Mouse (Mus musculus) heart, embryonic 10.5 days (tissue): ENCODE measurements around the gene Hsf5. TPM values are rescaled to one million over a fixed set of nuclear protein-coding genes. Genes with fewer than 3 reads are reported as not detected.

ENCODE experiments used
- DNase-seq: peaks from one replicate; pipeline ENCODE4 v3.0.0-alpha.2; 2017; ENCODE audit warnings: low spot score
- H3K27ac ChIP-seq: fragments of 300-500 bp; sonication (generic); 2 replicates; pipeline ENCODE4 v1.5.1; 2016; ENCODE audit warnings: mild to moderate bottlenecking
- H3K27me3 ChIP-seq: fragments of 300-500 bp; sonication (generic); 2 replicates; pipeline ENCODE4 v1.6.1; 2016; ENCODE audit warnings: mild to moderate bottlenecking; ENCODE audit not compliant: poor library complexity, insufficient read depth, severe bottlenecking
- H3K36me3 ChIP-seq: fragments of 300-500 bp; sonication (generic); 2 replicates; pipeline ENCODE4 v1.6.1; 2016; ENCODE audit warnings: mild to moderate bottlenecking, moderate library complexity
- H3K4me1 ChIP-seq: fragments of 300-500 bp; sonication (generic); 2 replicates; pipeline ENCODE4 v1.6.1; 2016; ENCODE audit warnings: mild to moderate bottlenecking
- H3K4me3 ChIP-seq: fragments of 300-500 bp; sonication (generic); 2 replicates; pipeline ENCODE4 v1.5.1; 2016; ENCODE audit warnings: mild to moderate bottlenecking, moderate library complexity
- H3K9me3 ChIP-seq: fragments of 300-500 bp; sonication (generic); 2 replicates; pipeline ENCODE4 v1.6.1; 2016; ENCODE audit warnings: mild to moderate bottlenecking, moderate library complexity
- WGBS: fragments of 180-500 bp; shearing (Covaris S2); methylation state at CpG from one replicate; pipeline ENCODE4 v1.1.7; 2016; 5-methylcytosine and 5-hydroxymethylcytosine counted together
- polyA plus RNA-seq: library from polyadenylated mRNA; unstranded; fragments of >200 nt; fragmentation: Nextera tagmentation; extraction: Ambion mirVana; gene quantifications from 2 replicates; pipeline ENCODE4 v1.2.1, GENCODE M21; 2016

Gene Hsf5
- polyA plus RNA-seq, 1 experiment from 2014 or later = 0.21 TPM

- H3K36me3 ChIP-seq = no peaks in the 10 kb centered on the region
- no peak for DNase-seq
- 77% methylated on average over 12 of the region's 12 CpGs for WGBS
- H3K27ac ChIP-seq = no peak overlapping the region
- H3K9me3 ChIP-seq = no peaks in the 10 kb centered on the region
- H3K4me1 ChIP-seq = 0 out of 2 replicates have a peak, but pooled peaks cover 4% of the 10 kb centered on the region
- no peak overlapping the region for H3K4me3 ChIP-seq
- peaks cover 28% of the 10 kb centered on the region for H3K27me3 ChIP-seq
These were observed 49.5 kb downstream of the Hsf5 start for GRCm38 (mm10) chr11:87666256-87667035.

DNA sequence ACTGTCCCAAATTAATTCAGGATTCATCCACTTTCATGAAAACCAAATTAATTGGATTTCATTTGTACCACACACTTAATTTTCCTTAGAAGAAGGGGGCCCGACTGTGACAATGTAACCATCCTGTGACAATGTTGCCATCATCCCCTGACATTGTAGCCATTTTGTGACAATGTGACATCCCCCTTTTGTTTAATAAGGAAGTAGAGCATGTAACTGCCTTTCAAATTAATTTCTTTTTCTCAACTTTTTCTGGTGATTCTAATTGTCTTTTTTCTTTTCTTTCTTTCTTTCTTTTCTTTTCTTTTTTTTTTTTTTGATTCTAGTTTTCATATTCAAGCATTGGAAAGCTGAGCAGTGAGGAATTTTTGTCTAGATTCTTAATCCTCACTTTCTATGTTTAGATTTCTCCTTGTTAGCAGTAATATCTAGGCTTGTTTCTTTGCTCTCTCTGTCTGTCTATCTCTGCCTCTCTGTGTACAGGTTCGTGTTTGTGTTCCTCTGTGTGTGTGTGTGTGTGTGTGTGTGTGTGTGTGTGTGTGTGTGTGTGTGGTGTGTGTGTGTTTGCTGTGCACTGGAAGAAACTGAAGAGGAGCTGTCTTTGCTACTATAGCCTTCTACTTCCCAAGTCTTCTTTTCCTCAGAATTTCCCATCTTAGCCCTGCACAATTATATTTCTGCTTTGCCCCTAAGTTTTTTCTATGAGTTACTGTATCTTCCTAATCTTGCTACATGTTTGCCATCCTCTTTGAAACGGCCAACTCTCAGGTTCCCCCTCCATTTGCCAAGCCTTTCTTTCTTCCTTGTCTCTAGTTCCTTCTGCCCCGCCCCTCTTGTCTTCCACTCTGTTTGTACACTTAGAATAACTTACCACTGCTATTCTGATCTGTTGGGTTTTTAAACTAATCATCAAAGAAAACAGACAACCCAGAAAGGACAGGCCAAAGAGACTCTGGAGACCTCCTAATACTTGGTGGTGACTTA, 50.4 kb downstream of the Hsf5 start:
- H3K4me3 ChIP-seq = no peak overlapping the region

DNA sequence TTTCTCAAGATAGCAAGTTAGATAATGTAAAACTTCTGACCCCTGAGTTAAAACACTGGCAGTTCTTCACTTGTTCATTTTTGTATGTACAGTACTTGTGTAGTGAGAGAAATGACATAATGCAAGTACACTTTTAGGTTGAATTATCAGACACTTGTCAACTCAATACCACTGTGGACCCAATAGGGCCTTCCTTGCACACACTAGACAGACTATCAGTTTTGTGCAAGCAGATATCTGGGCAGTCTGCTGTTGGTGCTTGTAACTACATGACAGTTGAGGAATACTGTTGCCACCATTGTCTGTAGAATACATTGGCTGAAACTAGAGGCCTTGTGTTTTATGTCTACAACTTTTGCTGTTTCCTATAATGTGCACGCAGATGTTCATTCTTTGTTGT, 56.3 kb downstream of the Hsf5 start:
- 92% methylated on average over 1 of the region's 1 CpGs for WGBS
- no peaks in the 10 kb centered on the region for H3K36me3 ChIP-seq
- H3K4me1 ChIP-seq = no peaks in the 10 kb centered on the region
- no peaks in the 10 kb centered on the region for H3K27me3 ChIP-seq
- no peaks in the 10 kb centered on the region for H3K9me3 ChIP-seq
- no peak overlapping the region for H3K27ac ChIP-seq
- DNase-seq = no peak
- no peak overlapping the region for H3K4me3 ChIP-seq

More for the DNA sequence above, 50.4 kb downstream of the Hsf5 start:
- Histone ChIP-seq H3K36me3 (no peaks in the 10 kb centered on the region), H3K4me1 (0 out of 2 replicates have a peak, but pooled peaks cover 4% of the 10 kb centered on the region), H3K27ac (no peak overlapping the region), H3K9me3 (no peaks in the 10 kb centered on the region), H3K27me3 (peaks cover 23% of the 10 kb centered on the region)
- no peak for DNase-seq
- 68% methylated on average over 4 of the region's 4 CpGs for WGBS

- H3K27me3 ChIP-seq = no peaks in the 10 kb centered on the region
- H3K9me3 ChIP-seq = no peaks in the 10 kb centered on the region
- no peaks in the 10 kb centered on the region for H3K36me3 ChIP-seq
- no peaks in the 10 kb centered on the region for H3K4me1 ChIP-seq
- WGBS = 82% methylated on average over 6 of the region's 6 CpGs
- no peak overlapping the region for H3K27ac ChIP-seq
- no peak for DNase-seq
- no peak overlapping the region for H3K4me3 ChIP-seq
These were observed 58.6 kb downstream of the Hsf5 start for GRCm38 (mm10) chr11:87675606-87676005.

DNA sequence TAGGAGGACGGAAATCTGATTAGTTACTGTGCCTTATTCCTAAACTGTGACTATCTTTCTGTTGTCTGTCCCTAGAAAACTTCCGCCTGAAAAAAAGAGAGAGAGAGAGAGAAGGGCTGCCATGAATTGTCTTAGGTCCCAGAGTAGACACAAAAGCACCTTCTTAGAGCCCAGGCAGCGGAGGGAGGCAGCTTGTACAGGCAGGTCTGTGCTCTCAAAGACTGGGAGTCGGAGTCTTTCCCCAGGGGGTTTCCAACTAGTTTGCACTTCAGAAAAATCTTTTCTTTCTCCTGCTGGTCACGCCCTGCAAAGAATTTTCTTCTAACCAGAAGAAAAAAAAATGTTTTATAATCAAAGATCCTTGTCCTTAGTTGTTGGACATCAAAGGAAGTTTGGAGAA, 60.8 kb downstream of the Hsf5 start:
- no peaks in the 10 kb centered on the region for H3K36me3 ChIP-seq
- H3K27me3 ChIP-seq = no peaks in the 10 kb centered on the region
- H3K9me3 ChIP-seq = no peaks in the 10 kb centered on the region
- no peaks in the 10 kb centered on the region for H3K4me1 ChIP-seq
- H3K27ac ChIP-seq = no peak overlapping the region
- 50% methylated on average over 5 of the region's 5 CpGs for WGBS
- H3K4me3 ChIP-seq = no peak overlapping the region
- DNase-seq = no peak

DNA sequence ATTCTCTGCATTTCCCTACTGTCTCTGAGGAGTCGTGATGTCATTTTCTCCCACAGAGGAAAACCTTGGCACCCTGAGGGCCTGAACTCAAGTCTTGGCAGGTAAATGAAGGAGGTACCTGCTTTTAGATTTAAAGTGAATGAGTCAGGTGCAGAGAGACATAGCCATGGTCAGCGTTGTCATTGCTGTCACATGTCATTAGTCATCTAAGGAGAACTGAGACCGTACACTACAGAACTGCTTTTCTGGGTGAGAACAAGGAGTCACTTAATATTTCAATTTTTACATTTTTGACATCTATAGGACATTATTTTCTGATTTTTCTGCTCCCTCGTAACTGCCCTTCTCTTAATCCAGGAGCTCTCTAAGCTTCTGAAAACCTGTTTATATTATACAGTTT, 61.6 kb downstream of the Hsf5 start:
- Histone ChIP-seq H3K4me3 (no peak overlapping the region), H3K9me3 (no peaks in the 10 kb centered on the region), H3K4me1 (no peaks in the 10 kb centered on the region), H3K36me3 (no peaks in the 10 kb centered on the region), H3K27me3 (no peaks in the 10 kb centered on the region), H3K27ac (no peak overlapping the region)
- 69% methylated on average over 4 of the region's 4 CpGs for WGBS
- DNase-seq = no peak

DNA sequence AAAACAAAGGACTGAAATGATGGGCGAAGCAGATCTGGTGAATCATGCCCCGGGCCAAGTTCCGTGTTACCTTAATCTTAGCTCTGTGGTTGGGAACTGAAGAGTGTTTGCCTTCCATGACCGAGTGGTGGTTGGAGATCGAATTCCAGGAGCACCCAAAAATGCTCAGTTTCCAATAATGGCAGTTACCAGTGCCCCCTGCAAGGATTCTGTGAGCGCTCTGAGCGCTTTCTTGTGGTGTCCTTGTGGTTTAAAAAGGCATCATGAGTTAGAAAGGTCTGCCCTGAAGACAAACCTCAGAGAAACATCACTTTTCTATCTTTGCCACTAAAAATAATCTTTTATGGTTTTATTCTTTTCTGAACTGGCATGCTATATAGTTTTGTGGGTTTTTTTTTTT, 62.0 kb downstream of the Hsf5 start:
- Histone ChIP-seq H3K27me3 (no peaks in the 10 kb centered on the region), H3K9me3 (no peaks in the 10 kb centered on the region), H3K27ac (no peak overlapping the region), H3K36me3 (no peaks in the 10 kb centered on the region), H3K4me1 (no peaks in the 10 kb centered on the region), H3K4me3 (no peak overlapping the region)
- DNase-seq = no peak
- 85% methylated on average over 7 of the region's 7 CpGs for WGBS

DNA sequence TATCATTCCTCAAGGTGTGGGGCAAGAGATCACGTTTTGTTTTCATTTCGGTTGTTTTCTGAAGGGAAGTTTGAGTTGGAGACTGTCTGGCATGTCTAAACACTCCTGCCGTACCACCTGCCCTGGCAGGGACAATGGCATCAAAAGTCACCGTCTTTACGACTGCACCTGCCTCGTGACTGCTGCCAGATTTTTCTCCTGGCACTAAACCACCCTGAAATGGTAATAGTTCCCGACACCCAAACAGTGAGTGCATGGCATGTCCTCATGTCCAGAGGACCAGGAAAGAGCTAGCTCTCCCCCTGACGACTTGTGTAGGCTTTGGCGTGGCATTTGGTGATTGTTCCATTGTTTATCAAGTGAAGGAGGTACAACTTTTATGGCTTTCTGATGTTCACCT, 63.8 kb downstream of the Hsf5 start:
- no peak overlapping the region for H3K27ac ChIP-seq
- no peak for DNase-seq
- H3K4me1 ChIP-seq = no peaks in the 10 kb centered on the region; the same call in 1 of the 2 replicates
- WGBS = 80% methylated on average over 9 of the region's 9 CpGs
- 0 out of 2 replicates have a peak, but pooled peaks cover under 1% of the 10 kb centered on the region for H3K27me3 ChIP-seq
- H3K9me3 ChIP-seq = no peaks in the 10 kb centered on the region
- H3K4me3 ChIP-seq = no peak overlapping the region
- H3K36me3 ChIP-seq = no peaks in the 10 kb centered on the region

DNA sequence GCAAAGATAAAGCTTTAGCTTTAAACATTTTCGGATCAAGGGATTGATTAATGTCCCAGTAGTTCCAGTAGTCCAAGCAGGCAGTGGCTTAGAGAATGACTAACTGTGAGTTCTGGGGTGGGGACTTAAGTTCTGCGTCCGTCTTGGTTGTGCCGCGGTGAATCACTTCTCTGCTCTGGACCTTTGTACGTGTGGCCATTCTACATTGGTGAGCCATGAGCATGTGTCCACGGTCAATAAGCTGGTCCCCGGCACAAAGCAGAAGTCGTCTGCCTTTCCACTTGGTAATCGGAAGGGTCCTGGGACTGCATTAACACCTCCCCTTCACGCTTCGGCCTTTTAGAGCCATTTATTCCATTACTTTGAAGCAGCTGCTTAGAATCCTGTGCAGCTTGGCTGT, 65.1 kb downstream of the Hsf5 start:
- no peak for DNase-seq
- Histone ChIP-seq H3K27me3 (peaks cover 9% of the 10 kb centered on the region; the same call in 1 of the 2 replicates), H3K27ac (no peak overlapping the region), H3K4me1 (no peaks in the 10 kb centered on the region; the same call in 1 of the 2 replicates), H3K9me3 (no peaks in the 10 kb centered on the region), H3K36me3 (no peaks in the 10 kb centered on the region), H3K4me3 (no peak overlapping the region)
- WGBS = 82% methylated on average over 12 of the region's 12 CpGs

DNA sequence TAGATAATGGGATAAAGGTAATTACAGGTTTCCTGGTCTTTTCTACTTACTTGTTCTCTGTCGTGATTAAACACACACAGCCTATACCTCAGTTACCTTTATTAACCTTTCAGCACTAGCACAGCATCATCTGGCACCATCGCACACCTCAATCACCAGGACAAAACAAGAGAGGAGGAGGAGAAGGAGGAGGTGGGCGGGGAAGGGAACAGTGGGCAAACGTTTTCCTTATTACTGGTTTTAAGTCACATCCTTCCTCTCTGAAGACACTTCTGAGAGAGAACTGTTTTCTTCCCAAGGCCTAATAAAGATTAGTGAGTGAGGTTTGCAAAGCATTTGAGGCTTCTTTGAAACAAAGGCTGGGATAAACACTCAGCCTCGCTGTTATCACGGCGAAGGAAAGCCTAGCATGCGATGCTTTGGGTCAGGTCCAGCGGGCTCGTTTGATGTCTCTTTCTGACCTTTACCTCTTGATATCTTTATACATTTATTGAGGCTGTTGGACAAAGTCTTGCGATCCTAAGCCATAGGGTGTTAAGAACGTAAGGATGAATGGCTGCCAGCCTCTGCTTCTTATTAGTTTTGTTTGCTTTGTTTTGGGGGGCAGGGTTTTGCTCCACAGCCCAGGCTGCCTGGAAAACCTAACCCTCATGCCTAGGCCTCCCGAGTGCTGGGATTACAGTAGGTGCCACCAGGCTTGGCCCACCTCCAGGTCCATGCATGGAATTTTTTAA, 66.0 kb downstream of the Hsf5 start:
- no peaks in the 10 kb centered on the region for H3K36me3 ChIP-seq
- H3K9me3 ChIP-seq = no peaks in the 10 kb centered on the region
- H3K4me1 ChIP-seq = peaks cover 5% of the 10 kb centered on the region; the same call in 1 of the 2 replicates
- no peak for DNase-seq
- H3K4me3 ChIP-seq = no peak overlapping the region
- 53% methylated on average over 13 of the region's 13 CpGs for WGBS
- H3K27me3 ChIP-seq = peaks cover 9% of the 10 kb centered on the region; the same call in 1 of the 2 replicates
- H3K27ac ChIP-seq = no peak overlapping the region

DNA sequence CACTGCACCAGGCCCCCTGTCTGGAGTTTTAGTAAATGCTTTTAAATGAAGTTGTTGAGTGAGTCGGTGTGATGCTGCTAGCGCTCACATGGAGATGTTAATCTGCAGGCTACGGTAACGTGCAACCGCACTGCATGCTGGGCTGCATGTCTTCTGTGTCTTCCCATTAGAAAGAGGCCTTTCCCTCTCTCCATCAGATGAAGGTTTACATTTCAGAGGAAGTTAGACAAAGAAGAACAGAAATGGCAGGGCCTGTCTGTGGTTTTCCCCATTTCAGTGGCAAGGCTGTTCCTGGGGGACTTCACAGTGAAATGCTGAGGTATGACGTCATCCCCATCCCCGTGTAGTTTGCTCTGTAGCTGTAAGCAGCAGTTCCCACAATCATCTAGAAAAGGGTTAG, 69.4 kb downstream of the Hsf5 start:
- DNase-seq = no peak
- no peaks in the 10 kb centered on the region for H3K9me3 ChIP-seq
- H3K36me3 ChIP-seq = no peaks in the 10 kb centered on the region
- peaks cover 9% of the 10 kb centered on the region; the same call in 1 of the 2 replicates for H3K27me3 ChIP-seq
- H3K4me1 ChIP-seq = peaks cover 21% of the 10 kb centered on the region
- 67% methylated on average over 7 of the region's 7 CpGs for WGBS
- no peak overlapping the region for H3K4me3 ChIP-seq
- H3K27ac ChIP-seq = 0 out of 2 replicates have a peak overlapping the region, but pooled peaks have one; percentile 2
